Mouse (Mus musculus): ENCODE measurements at regions not wholly inside any gene's neighbourhood (a gene's known extent, or its start where the extent isn't known, plus 50 kb on each side); places are given as distances from the start of the nearest gene placed in this dataset.
A peak's percentile ranks its signal among the peaks of the same experiment; 100 is the strongest.

DNA sequence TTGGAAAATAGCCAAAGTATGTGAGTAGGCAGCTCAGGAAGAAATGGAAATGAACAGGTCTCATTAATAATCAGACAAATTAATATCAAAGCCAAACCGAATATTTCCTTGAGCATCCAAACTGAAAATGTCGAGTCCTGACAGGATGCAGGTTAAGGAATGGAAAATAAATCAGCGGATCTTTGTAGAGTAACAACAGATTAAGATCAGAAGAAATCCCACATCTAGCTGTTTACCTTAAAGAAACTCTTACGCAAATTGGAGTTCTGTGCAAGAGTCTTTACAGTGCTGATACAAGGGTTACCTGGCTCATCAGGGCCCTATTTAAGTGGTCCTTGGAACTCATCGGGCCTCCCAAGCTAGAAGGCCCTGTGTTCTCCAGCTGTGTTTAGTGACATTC, 92.0 kb downstream of the Gm19935 start:
- no peaks in the 10 kb centered on the region for H3K36me3 ChIP-seq (ENCODE audit: control insufficient read depth, insufficient read depth, low read length)
- H3K4me3 ChIP-seq (ENCODE audit: low read depth, low read length): no peak overlapping the region
- 84% methylated on average over 5 of the region's 5 CpGs for WGBS
- H3K27me3 ChIP-seq (ENCODE audit: control insufficient read depth, insufficient read depth, low read length): no peaks in the 10 kb centered on the region
- no peak overlapping the region for H3K4me2 ChIP-seq (replicated peaks; ENCODE audit: low read depth, low read length)
- ATAC-seq (ENCODE audit: insufficient number of reproducible peaks, insufficient read depth, low FRiP score, low read depth): no peak
- no peak overlapping the region for H3K27ac ChIP-seq (ENCODE audit: low read length)
- 0 out of 2 replicates have a peak, but pooled peaks cover 4% of the 10 kb centered on the region for H3K4me1 ChIP-seq (ENCODE audit: control insufficient read depth, insufficient read depth, low read length)
- H3K9me3 ChIP-seq (ENCODE audit: control insufficient read depth, low read depth, low read length): no peaks in the 10 kb centered on the region
- H3K9ac ChIP-seq (replicated peaks; ENCODE audit: low read depth, low read length): no peak overlapping the region

- ATAC-seq (ENCODE audit: insufficient number of reproducible peaks, insufficient read depth, low FRiP score, low read depth): no peak
- Histone ChIP-seq H3K27me3 (ENCODE audit: control insufficient read depth, insufficient read depth, low read length) (no peaks in the 10 kb centered on the region), H3K9me3 (ENCODE audit: control insufficient read depth, low read depth, low read length) (no peaks in the 10 kb centered on the region), H3K27ac (ENCODE audit: low read length) (no peak overlapping the region), H3K4me3 (ENCODE audit: low read depth, low read length) (no peak overlapping the region), H3K9ac (replicated peaks; ENCODE audit: low read depth, low read length) (no peak overlapping the region), H3K4me1 (ENCODE audit: control insufficient read depth, insufficient read depth, low read length) (0 out of 2 replicates have a peak, but pooled peaks cover 4% of the 10 kb centered on the region), H3K4me2 (replicated peaks; ENCODE audit: low read depth, low read length) (no peak overlapping the region), H3K36me3 (ENCODE audit: control insufficient read depth, insufficient read depth, low read length) (no peaks in the 10 kb centered on the region)
- WGBS: 22% methylated on average over 3 of the region's 3 CpGs
Observed at GRCm38 (mm10) chr8:90716436-90716835, 100.8 kb downstream of the Gm19935 start.

DNA sequence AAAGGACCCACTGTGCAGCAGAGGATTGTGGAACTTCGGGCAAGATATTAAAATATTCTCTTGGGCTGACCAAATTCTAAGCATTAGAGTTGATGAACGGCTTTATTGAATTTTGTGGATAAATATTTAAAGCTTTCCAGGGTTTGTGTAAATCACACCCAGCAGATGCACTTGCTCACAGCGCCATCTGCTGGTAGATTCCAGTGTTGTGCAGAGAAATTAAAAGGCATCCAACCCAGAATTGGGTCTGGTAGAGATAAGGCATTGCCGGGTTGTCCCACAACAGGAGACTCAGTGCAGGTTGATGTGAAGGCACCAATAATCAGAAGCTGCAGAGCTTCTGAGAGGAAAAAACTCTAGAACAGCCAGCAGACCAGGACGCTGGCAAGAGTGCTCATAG, 108.7 kb downstream of the Gm19935 start:
- Histone ChIP-seq H3K9ac (replicated peaks; ENCODE audit: low read depth, low read length) (no peak overlapping the region), H3K4me3 (ENCODE audit: low read depth, low read length) (no peak overlapping the region), H3K36me3 (ENCODE audit: control insufficient read depth, insufficient read depth, low read length) (no peaks in the 10 kb centered on the region), H3K27ac (ENCODE audit: low read length) (no peak overlapping the region), H3K9me3 (ENCODE audit: control insufficient read depth, low read depth, low read length) (no peaks in the 10 kb centered on the region), H3K4me2 (replicated peaks; ENCODE audit: low read depth, low read length) (no peak overlapping the region), H3K27me3 (ENCODE audit: control insufficient read depth, insufficient read depth, low read length) (no peaks in the 10 kb centered on the region), H3K4me1 (ENCODE audit: control insufficient read depth, insufficient read depth, low read length) (no peaks in the 10 kb centered on the region)
- WGBS: 12% methylated on average over 5 of the region's 5 CpGs
- ATAC-seq (ENCODE audit: insufficient number of reproducible peaks, insufficient read depth, low FRiP score, low read depth): no peak

- no peak overlapping the region for H3K4me2 ChIP-seq (replicated peaks; ENCODE audit: low read depth, low read length)
- 87% methylated on average over 3 of the region's 3 CpGs for WGBS
- no peaks in the 10 kb centered on the region for H3K36me3 ChIP-seq (ENCODE audit: control insufficient read depth, insufficient read depth, low read length)
- no peaks in the 10 kb centered on the region for H3K4me1 ChIP-seq (ENCODE audit: control insufficient read depth, insufficient read depth, low read length)
- H3K27me3 ChIP-seq (ENCODE audit: control insufficient read depth, insufficient read depth, low read length): no peaks in the 10 kb centered on the region
- H3K27ac ChIP-seq (ENCODE audit: low read length): no peak overlapping the region
- no peak for ATAC-seq (ENCODE audit: insufficient number of reproducible peaks, insufficient read depth, low FRiP score, low read depth)
- H3K9ac ChIP-seq (replicated peaks; ENCODE audit: low read depth, low read length): no peak overlapping the region
- H3K9me3 ChIP-seq (ENCODE audit: control insufficient read depth, low read depth, low read length): no peaks in the 10 kb centered on the region
- H3K4me3 ChIP-seq (ENCODE audit: low read depth, low read length): no peak overlapping the region
Observed at GRCm38 (mm10) chr8:90692516-90692915, 124.7 kb downstream of the Gm19935 start.

GRCm38 (mm10) chr8:90685076-90685475, 132.1 kb downstream of the Gm19935 start:
- Histone ChIP-seq H3K9me3 (ENCODE audit: control insufficient read depth, low read depth, low read length) (no peaks in the 10 kb centered on the region), H3K27ac (ENCODE audit: low read length) (no peak overlapping the region), H3K27me3 (ENCODE audit: control insufficient read depth, insufficient read depth, low read length) (no peaks in the 10 kb centered on the region), H3K9ac (replicated peaks; ENCODE audit: low read depth, low read length) (no peak overlapping the region), H3K4me1 (ENCODE audit: control insufficient read depth, insufficient read depth, low read length) (no peaks in the 10 kb centered on the region), H3K4me3 (ENCODE audit: low read depth, low read length) (no peak overlapping the region), H3K4me2 (replicated peaks; ENCODE audit: low read depth, low read length) (no peak overlapping the region), H3K36me3 (ENCODE audit: control insufficient read depth, insufficient read depth, low read length) (no peaks in the 10 kb centered on the region)
- WGBS: 96% methylated on average over 2 of the region's 2 CpGs
- ATAC-seq (ENCODE audit: insufficient number of reproducible peaks, insufficient read depth, low FRiP score, low read depth): no peak

- Histone ChIP-seq H3K9ac (replicated peaks; ENCODE audit: low read depth, low read length) (no peak overlapping the region), H3K4me2 (replicated peaks; ENCODE audit: low read depth, low read length) (peak overlapping the region; percentile 55), H3K9me3 (ENCODE audit: control insufficient read depth, low read depth, low read length) (no peaks in the 10 kb centered on the region), H3K36me3 (ENCODE audit: control insufficient read depth, insufficient read depth, low read length) (no peaks in the 10 kb centered on the region), H3K4me1 (ENCODE audit: control insufficient read depth, insufficient read depth, low read length) (peaks cover 3% of the 10 kb centered on the region; the same call in 1 of the 2 replicates), H3K27ac (ENCODE audit: low read length) (no peak overlapping the region), H3K27me3 (ENCODE audit: control insufficient read depth, insufficient read depth, low read length) (no peaks in the 10 kb centered on the region), H3K4me3 (ENCODE audit: low read depth, low read length) (peak overlapping the region; percentile 21)
- 2% methylated on average over 14 of the region's 14 CpGs for WGBS
- no peak for ATAC-seq (ENCODE audit: insufficient number of reproducible peaks, insufficient read depth, low FRiP score, low read depth)
Observed at GRCm38 (mm10) chr8:90670471-90671057, 146.6 kb downstream of the Gm19935 start.

DNA sequence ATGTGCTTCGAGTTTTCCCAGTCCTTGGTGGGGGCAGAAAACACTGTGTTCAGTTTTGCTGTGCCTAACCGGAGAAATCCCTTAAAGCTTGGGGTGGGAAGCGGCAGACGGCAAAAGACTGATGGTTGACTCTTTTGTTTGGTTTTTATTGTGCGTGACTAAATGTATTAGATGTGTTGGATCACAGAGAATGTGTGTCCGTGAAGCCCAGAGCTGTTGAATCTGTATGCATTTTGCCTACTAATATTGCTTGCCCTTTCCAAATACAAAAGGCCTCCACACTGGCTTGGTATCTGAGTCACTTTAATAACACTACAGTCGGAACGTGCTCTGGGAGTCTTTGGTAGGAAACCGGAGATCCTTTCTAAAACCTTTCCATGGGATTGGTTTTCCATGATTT, 147.8 kb downstream of the Gm19935 start:
- H3K9me3 ChIP-seq (ENCODE audit: control insufficient read depth, low read depth, low read length): no peaks in the 10 kb centered on the region
- H3K4me1 ChIP-seq (ENCODE audit: control insufficient read depth, insufficient read depth, low read length): peaks cover 3% of the 10 kb centered on the region; the same call in 1 of the 2 replicates
- no peaks in the 10 kb centered on the region for H3K36me3 ChIP-seq (ENCODE audit: control insufficient read depth, insufficient read depth, low read length)
- WGBS: 65% methylated on average over 9 of the region's 9 CpGs
- no peaks in the 10 kb centered on the region for H3K27me3 ChIP-seq (ENCODE audit: control insufficient read depth, insufficient read depth, low read length)
- H3K27ac ChIP-seq (ENCODE audit: low read length): no peak overlapping the region
- no peak overlapping the region for H3K9ac ChIP-seq (replicated peaks; ENCODE audit: low read depth, low read length)
- no peak overlapping the region for H3K4me3 ChIP-seq (ENCODE audit: low read depth, low read length)
- ATAC-seq (ENCODE audit: insufficient number of reproducible peaks, insufficient read depth, low FRiP score, low read depth): no peak
- no peak overlapping the region for H3K4me2 ChIP-seq (replicated peaks; ENCODE audit: low read depth, low read length)

DNA sequence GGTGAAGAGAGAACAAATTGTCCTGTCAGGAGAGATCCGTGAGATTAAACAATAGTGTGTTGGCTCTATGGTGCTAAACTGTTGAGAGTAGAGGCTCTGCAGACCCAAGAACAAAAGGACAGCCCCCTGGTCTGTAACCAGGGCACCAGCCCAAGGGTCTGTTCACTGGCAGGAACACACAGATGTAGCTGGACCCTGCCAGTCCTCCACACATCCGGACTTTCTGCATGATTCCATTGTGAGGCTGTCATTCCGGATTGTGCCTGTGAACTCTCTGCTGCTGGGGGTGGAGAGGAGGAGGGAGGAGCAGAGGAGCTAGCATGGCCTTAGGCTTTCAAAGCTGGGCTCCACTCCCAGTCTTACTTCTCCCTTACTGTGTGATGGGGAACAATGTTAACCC, 158.1 kb downstream of the Gm19935 start:
- H3K9me3 ChIP-seq (ENCODE audit: control insufficient read depth, low read depth, low read length): peaks cover 8% of the 10 kb centered on the region; the same call in 1 of the 2 replicates
- H3K4me3 ChIP-seq (ENCODE audit: low read depth, low read length): no peak overlapping the region
- WGBS: 4% methylated on average over 3 of the region's 3 CpGs
- H3K9ac ChIP-seq (replicated peaks; ENCODE audit: low read depth, low read length): no peak overlapping the region
- no peak overlapping the region for H3K27ac ChIP-seq (ENCODE audit: low read length)
- peak; percentile 33; the same call in 1 of the 2 replicates for ATAC-seq (ENCODE audit: insufficient number of reproducible peaks, insufficient read depth, low FRiP score, low read depth)
- H3K4me2 ChIP-seq (replicated peaks; ENCODE audit: low read depth, low read length): no peak overlapping the region
- H3K4me1 ChIP-seq (ENCODE audit: control insufficient read depth, insufficient read depth, low read length): no peaks in the 10 kb centered on the region
- H3K27me3 ChIP-seq (ENCODE audit: control insufficient read depth, insufficient read depth, low read length): no peaks in the 10 kb centered on the region
- no peaks in the 10 kb centered on the region for H3K36me3 ChIP-seq (ENCODE audit: control insufficient read depth, insufficient read depth, low read length)

DNA sequence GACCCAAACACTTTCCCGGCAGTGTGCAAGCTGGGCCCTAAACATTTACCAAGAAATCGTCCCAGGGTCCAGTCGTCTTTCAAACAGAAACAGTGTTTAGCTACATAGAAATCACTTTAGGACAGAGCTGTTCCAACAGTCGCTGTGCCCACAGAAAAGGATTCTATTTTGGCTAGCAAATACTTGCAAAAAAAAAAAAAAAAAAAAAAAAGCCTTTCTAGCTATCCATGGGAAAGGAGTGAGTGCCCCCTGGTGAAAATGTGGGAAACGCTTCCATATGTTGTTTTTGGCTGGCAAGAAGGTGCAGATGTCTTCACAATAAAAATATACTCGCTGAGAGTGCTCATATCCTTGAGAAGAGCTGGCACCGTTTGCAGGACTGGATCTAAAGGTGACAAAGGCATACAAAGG, 159.5 kb downstream of the Gm19935 start:
- peaks cover 8% of the 10 kb centered on the region; the same call in 1 of the 2 replicates for H3K9me3 ChIP-seq (ENCODE audit: control insufficient read depth, low read depth, low read length)
- H3K4me3 ChIP-seq (ENCODE audit: low read depth, low read length): no peak overlapping the region
- H3K4me2 ChIP-seq (replicated peaks; ENCODE audit: low read depth, low read length): no peak overlapping the region
- H3K27me3 ChIP-seq (ENCODE audit: control insufficient read depth, insufficient read depth, low read length): no peaks in the 10 kb centered on the region
- WGBS: 15% methylated on average over 7 of the region's 7 CpGs
- no peak overlapping the region for H3K27ac ChIP-seq (ENCODE audit: low read length)
- H3K4me1 ChIP-seq (ENCODE audit: control insufficient read depth, insufficient read depth, low read length): no peaks in the 10 kb centered on the region
- no peak overlapping the region for H3K9ac ChIP-seq (replicated peaks; ENCODE audit: low read depth, low read length)
- H3K36me3 ChIP-seq (ENCODE audit: control insufficient read depth, insufficient read depth, low read length): no peaks in the 10 kb centered on the region
- ATAC-seq (ENCODE audit: insufficient number of reproducible peaks, insufficient read depth, low FRiP score, low read depth): no peak
